Mouse (Mus musculus) stomach, embryonic 16.5 days (tissue): ENCODE measurements around the gene Scube1. TPM values are rescaled to one million over a fixed set of nuclear protein-coding genes. Genes with fewer than 3 reads are reported as not detected.

Source experiments
- ATAC-seq: fragments of 200-750 bp; cut with Nextera tagmentation; 2 replicates; pipeline ENCODE4 v1.8.0; 2017; ENCODE audit warnings: moderate number of reproducible peaks, moderate TSS enrichment; ENCODE audit not compliant: insufficient read depth, low FRiP score
- H3K27ac ChIP-seq: fragments of 300-500 bp; sonication (generic); 2 replicates; pipeline ENCODE4 v1.5.1; 2014; ENCODE audit warnings: low read length
- H3K27me3 ChIP-seq: fragments of 300-500 bp; sonication (generic); 2 replicates; pipeline ENCODE4 v1.6.1; 2014; ENCODE audit warnings: low read length, control low read depth, mixed read lengths; ENCODE audit not compliant: control insufficient read depth, insufficient read depth
- H3K36me3 ChIP-seq: fragments of 300-500 bp; sonication (generic); 2 replicates; pipeline ENCODE4 v1.6.1; 2014; ENCODE audit warnings: low read length; ENCODE audit not compliant: control insufficient read depth, insufficient read depth
- H3K4me1 ChIP-seq: fragments of 300-500 bp; sonication (generic); 2 replicates; pipeline ENCODE4 v1.6.1; 2014; ENCODE audit warnings: low read length, control low read depth, mixed read lengths; ENCODE audit not compliant: control insufficient read depth, insufficient read depth
- H3K4me2 ChIP-seq: fragments of 300-500 bp; sonication (generic); 2 replicates; pipeline ENCODE4 v1.6.1; 2014; ENCODE audit warnings: low read depth, low read length, mixed read lengths
- H3K4me3 ChIP-seq: fragments of 300-500 bp; sonication (generic); replicated peaks from 2 replicates; pipeline ENCODE4 v1.5.1; 2014; ENCODE audit warnings: mild to moderate bottlenecking, low read length
- H3K9ac ChIP-seq: fragments of 300-500 bp; sonication (generic); 2 replicates; pipeline ENCODE4 v1.6.1; 2014; ENCODE audit warnings: low read length
- H3K9me3 ChIP-seq: fragments of 300-500 bp; sonication (generic); replicated peaks from 2 replicates; pipeline ENCODE4 v1.6.1; 2016; ENCODE audit warnings: low read length, control low read depth; ENCODE audit not compliant: control insufficient read depth
- WGBS: fragments of 180-500 bp; shearing (Covaris S2); extraction: QIAGEN DNeasy Blood & Tissue Kit; methylation state at CpG from one replicate; pipeline ENCODE4 v1.1.7; 2014; 5-methylcytosine and 5-hydroxymethylcytosine counted together
- polyA plus RNA-seq: library from polyadenylated mRNA; unstranded; fragments of >200 nt; fragmentation: Nextera tagmentation; extraction: Ambion mirVana; gene quantifications from 2 replicates; pipeline ENCODE4 v1.2.1, GENCODE M21; 2015

The Scube1 gene
- polyA plus RNA-seq, 1 experiment from 2014 or later = 12.9 TPM

DNA sequence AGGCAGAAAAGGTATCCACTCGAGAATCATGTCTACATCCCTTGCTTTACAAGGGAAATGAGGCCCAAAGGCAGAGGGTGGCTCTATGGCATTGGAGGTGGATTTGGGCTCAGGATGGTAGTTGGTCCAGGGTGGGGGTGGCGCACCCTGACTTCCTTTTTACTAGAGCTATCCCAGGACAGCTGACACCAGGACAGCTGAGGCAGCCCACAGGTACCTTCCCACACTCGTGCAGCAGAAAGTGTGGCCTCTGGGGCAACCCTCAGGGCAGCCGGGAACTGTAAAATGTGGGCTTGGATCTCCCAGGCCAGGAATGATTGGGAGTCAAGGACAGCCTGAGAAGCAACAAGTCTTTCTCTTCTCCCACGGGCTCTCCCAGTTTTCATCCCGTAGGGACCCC, 133.1 kb downstream of the Scube1 start:
- Histone ChIP-seq H3K4me3 (no peak overlapping the region), H3K27ac (0 out of 2 replicates have a peak overlapping the region, but pooled peaks have one; percentile 87), H3K27me3 (no peaks in the 10 kb centered on the region), H3K36me3 (peaks cover 13% of the 10 kb centered on the region), H3K9me3 (no peaks in the 10 kb centered on the region; the same call in 1 of the 2 replicates), H3K4me1 (peaks cover 31% of the 10 kb centered on the region), H3K9ac (peak overlapping the region; percentile 63), H3K4me2 (no peak overlapping the region)
- WGBS = 69% methylated on average over 6 of the region's 6 CpGs
- ATAC-seq = no peak

DNA sequence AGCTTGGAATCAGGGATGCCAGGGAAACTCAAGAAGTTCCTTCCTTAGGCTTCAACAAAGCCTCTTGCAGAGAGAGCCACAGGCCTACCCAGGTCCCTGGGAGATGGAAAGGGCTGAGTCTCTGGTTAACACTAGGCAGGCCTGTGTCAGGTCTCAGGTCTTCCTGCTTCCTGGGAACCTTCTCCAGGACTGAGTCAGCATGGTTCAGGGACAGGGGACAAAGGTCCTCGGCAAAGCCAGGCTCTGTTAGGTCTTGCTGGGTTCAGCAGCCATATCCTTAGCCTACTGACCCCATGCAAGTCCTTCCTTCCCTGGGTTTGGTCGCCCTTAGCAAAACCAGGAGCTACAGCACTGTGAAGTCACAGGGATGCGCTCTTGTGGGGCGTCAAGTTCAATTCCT, 134.0 kb downstream of the Scube1 start:
- H3K36me3 ChIP-seq = peaks cover 22% of the 10 kb centered on the region
- H3K27ac ChIP-seq = no peak overlapping the region
- no peak overlapping the region for H3K4me2 ChIP-seq
- 88% methylated on average over 4 of the region's 4 CpGs for WGBS
- H3K4me1 ChIP-seq = peaks cover 31% of the 10 kb centered on the region
- H3K4me3 ChIP-seq = no peak overlapping the region
- H3K9ac ChIP-seq = no peak overlapping the region
- H3K27me3 ChIP-seq = no peaks in the 10 kb centered on the region
- H3K9me3 ChIP-seq = peaks cover 4% of the 10 kb centered on the region; the same call in 1 of the 2 replicates
- ATAC-seq = no peak

DNA sequence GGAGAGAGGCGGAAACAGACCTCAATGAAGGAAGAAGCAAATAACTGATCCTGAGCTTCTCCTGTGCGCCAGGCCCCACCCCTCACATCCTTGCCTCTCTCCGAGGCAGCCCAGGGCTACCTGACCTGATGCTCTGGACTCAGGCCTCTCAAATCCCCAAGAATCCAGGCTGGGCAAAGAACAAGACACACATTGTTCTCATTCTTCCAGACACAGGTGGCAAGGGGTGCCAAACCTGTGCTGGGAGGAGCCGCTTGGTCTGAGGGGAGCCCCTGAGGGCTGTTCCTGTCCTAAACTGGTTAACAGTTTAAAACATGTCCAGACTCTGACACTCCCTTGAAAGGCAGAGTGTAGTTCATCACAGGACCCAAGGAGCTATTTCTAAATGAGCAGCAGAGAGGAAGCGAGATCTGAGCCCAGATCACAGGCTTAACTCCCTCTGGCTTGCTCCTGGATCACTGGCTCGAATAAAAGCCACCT, 140.0 kb downstream of the Scube1 start:
- Histone ChIP-seq H3K36me3 (peaks cover 44% of the 10 kb centered on the region), H3K4me1 (no peaks in the 10 kb centered on the region), H3K27ac (no peak overlapping the region), H3K4me2 (no peak overlapping the region), H3K4me3 (no peak overlapping the region), H3K27me3 (no peaks in the 10 kb centered on the region), H3K9me3 (peaks cover 4% of the 10 kb centered on the region; the same call in 1 of the 2 replicates), H3K9ac (no peak overlapping the region)
- WGBS = 85% methylated on average over 6 of the region's 6 CpGs
- no peak for ATAC-seq

DNA sequence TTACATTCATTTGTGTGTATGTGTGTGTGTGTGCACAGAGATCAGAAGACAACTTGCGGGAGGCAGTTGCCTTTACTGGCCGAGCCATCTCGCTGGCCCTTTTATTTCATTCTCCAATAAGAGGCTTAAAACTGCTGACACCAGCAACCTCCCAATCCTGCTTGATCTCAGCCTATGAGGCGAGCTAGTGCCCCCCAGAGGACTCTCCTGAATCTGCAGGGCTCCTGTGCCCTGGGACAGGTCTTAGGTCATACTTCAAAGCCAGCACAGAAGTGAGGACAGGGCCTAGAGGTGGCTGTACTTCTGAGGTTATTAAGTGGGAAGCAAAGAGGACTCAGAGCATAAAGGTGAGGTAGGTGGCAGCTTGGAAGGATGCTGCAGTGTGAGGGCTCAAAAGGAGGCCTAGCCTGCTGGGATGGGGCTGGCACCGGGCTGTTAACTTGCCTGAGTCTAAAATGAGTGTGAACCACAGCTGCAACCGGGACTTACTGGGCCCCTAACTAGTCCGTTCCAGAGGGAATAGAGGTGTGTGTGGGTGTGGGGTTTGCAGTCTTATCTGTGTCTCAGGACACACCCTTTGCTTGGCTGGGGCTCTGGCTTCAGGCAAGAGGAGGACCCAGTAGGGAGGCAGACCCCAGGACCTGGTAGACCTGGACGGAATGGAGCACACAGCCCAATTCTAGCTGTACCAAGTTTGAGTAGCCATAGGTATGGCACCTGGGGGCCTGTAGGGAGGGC, 141.2 kb downstream of the Scube1 start:
- H3K4me2 ChIP-seq = no peak overlapping the region
- H3K27ac ChIP-seq = no peak overlapping the region
- ATAC-seq = no peak
- H3K9me3 ChIP-seq = peaks cover 4% of the 10 kb centered on the region; the same call in 1 of the 2 replicates
- H3K4me3 ChIP-seq = no peak overlapping the region
- H3K4me1 ChIP-seq = no peaks in the 10 kb centered on the region
- no peaks in the 10 kb centered on the region for H3K27me3 ChIP-seq
- peaks cover 46% of the 10 kb centered on the region for H3K36me3 ChIP-seq
- WGBS = 63% methylated on average over 8 of the region's 8 CpGs
- H3K9ac ChIP-seq = peak overlapping the region; percentile 44; the same call in 1 of the 2 replicates

DNA sequence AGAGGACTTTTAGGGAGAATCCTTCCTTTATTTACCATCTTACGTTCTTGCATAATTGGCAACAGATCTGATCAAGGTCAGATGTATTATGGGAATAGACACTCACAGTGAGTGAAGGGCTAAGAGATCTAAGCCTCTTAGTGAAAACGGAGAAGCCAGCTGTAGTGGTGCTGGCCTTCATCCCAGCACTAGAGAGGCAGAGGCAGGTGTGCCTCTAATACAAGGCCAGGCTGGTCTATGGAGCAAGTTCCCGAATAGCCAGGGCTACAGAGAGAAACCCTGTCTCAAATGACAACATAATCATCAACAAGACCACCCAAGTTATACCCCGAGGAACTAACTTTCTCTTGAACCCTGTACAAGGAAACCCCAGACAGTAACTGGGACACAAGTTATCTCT, 141.9 kb downstream of the Scube1 start:
- 81% methylated on average over 4 of the region's 4 CpGs for WGBS

DNA sequence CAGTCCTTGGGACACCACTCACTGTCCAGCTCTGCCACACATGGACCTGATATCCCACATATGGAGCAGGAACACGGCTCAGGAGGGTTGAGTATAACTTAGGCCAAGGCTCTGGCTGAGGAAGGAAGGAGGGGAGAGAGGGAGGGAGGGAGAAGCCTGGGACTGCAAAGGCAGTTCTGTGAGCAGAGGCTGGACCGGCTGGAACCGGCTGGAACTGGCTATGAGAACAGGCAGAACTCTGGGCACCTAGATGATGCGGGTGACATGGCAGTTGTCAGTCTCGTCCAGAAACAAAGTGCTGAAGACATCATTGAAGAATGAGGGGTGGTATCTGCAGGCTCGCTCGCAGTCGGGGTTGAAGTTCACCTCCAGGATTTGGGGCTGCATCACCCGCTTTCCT, 148.2 kb downstream of the Scube1 start:
- Histone ChIP-seq H3K9ac (no peak overlapping the region), H3K27me3 (no peaks in the 10 kb centered on the region), H3K27ac (no peak overlapping the region), H3K36me3 (peaks cover 35% of the 10 kb centered on the region), H3K4me1 (no peaks in the 10 kb centered on the region), H3K9me3 (no peaks in the 10 kb centered on the region), H3K4me2 (no peak overlapping the region), H3K4me3 (no peak overlapping the region)
- WGBS = 90% methylated on average over 9 of the region's 9 CpGs
- ATAC-seq = no peak

More for the DNA sequence above, 141.9 kb downstream of the Scube1 start:
- Histone ChIP-seq H3K4me3 (no peak overlapping the region), H3K27me3 (no peaks in the 10 kb centered on the region), H3K9me3 (peaks cover 4% of the 10 kb centered on the region; the same call in 1 of the 2 replicates), H3K4me2 (no peak overlapping the region), H3K9ac (no peak overlapping the region), H3K27ac (no peak overlapping the region), H3K4me1 (no peaks in the 10 kb centered on the region), H3K36me3 (peaks cover 44% of the 10 kb centered on the region)
- ATAC-seq = no peak

DNA sequence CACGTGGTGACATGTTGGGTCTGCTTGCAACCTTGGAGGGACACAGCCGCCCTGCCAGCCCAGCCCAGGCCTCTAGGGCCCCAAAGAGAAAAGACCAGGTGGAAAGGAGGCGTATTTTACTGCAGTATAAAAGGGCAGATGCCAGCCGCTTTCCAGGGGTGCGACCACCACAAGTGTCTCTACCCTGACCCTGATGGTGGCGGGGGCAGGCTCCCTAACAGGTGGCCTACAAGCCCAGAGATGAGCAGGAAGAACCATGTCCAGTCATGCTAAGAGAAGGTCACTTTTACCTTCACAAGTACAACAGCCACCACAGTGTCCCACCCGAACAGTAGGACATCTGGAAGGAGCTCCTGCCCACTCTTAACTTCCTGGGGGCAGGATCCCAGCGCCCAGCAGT, 149.3 kb downstream of the Scube1 start:
- Histone ChIP-seq H3K9ac (no peak overlapping the region), H3K9me3 (no peaks in the 10 kb centered on the region), H3K4me1 (no peaks in the 10 kb centered on the region), H3K27me3 (no peaks in the 10 kb centered on the region), H3K4me3 (no peak overlapping the region), H3K36me3 (peaks cover 29% of the 10 kb centered on the region), H3K4me2 (no peak overlapping the region), H3K27ac (no peak overlapping the region; the same call in 1 of the 2 replicates)
- ATAC-seq = no peak
- 91% methylated on average over 8 of the region's 8 CpGs for WGBS

DNA sequence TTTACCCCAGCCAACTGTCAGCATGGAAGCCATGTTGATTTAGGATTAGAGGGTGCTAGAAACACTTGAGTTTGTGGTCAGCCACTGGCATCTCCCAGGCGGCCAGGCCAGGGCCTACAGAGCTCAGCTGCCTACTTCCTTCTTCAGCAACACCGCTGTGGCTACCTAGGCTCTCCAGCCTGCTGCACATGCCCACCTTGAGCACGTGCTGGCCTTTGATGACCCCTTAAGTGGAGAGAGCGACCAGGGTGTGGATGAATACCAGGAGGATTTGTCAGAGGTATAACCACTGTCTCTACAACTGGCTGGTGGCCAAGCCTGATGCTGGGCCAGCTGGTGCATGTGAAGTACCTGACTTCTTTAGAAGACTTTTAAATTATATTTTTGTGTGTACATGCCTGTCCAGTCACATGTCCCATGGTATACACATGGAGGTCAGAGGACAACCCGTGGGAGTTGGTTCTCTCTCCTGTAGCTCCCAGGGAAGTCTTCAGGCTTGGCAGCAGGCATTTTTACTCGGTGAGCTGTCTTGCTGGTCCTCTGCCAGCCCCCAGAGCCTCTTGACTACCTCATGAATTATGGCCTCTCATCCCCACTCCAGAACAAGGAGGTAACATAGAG, 150.0 kb downstream of the Scube1 start:
- Histone ChIP-seq H3K4me3 (no peak overlapping the region), H3K4me1 (no peaks in the 10 kb centered on the region), H3K27me3 (no peaks in the 10 kb centered on the region), H3K4me2 (no peak overlapping the region), H3K27ac (no peak overlapping the region; the same call in 1 of the 2 replicates), H3K36me3 (peaks cover 24% of the 10 kb centered on the region), H3K9me3 (no peaks in the 10 kb centered on the region), H3K9ac (no peak overlapping the region)
- 72% methylated on average over 6 of the region's 6 CpGs for WGBS
- ATAC-seq = 0 out of 2 replicates have a peak, but pooled peaks have one; percentile 8

DNA sequence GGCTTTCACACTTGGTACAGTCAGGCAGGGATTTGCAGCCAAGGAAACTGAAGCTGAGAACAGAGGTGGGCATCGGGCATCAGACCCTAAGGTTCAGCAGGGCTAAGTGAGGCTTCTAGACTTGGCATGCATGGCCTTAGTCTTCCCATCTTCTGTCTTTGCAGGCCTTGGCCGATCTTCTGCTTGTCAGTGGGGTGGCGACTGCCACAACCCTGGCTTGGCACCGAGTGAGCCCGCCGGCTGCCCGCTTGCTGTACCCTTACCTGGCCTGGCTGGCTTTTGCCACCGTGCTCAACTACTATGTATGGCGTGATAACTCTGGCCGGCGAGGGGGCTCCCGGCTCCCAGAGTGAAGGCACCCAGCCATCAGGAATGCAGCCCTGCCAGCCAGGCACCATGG, 151.2 kb downstream of the Scube1 start:
- 95% methylated on average over 12 of the region's 12 CpGs for WGBS
- Histone ChIP-seq H3K4me1 (no peaks in the 10 kb centered on the region), H3K36me3 (peaks cover 21% of the 10 kb centered on the region), H3K9me3 (no peaks in the 10 kb centered on the region), H3K4me2 (no peak overlapping the region), H3K27ac (no peak overlapping the region), H3K4me3 (no peak overlapping the region), H3K9ac (no peak overlapping the region), H3K27me3 (no peaks in the 10 kb centered on the region)
- no peak for ATAC-seq
